Mouse (Mus musculus) lung, postnatal 0 days (tissue): ENCODE data around the gene Nfkbie.

Source experiments
- CTCF ChIP-seq: IDR thresholded peaks from 2 replicates; pipeline ENCODE4 v1.5.1; 2016; ENCODE audit warnings: antibody characterized with exemption, mild to moderate bottlenecking
- EP300 ChIP-seq: IDR thresholded peaks from 2 replicates; pipeline ENCODE4 v1.6.1; 2016; ENCODE audit warnings: antibody characterized with exemption, mild to moderate bottlenecking, control low read depth

- TF ChIP-seq CTCF (no peak), EP300 (no peak)
These were observed 26.7 kb downstream of the Nfkbie start for GRCm38 (mm10) chr17:45582188-45582587.
